Mouse (Mus musculus): ENCODE measurements around the gene Gpatch2. TPM values are rescaled to one million over a fixed set of nuclear protein-coding genes. Genes with fewer than 3 reads are reported as not detected.

Gene Gpatch2
- polyA plus RNA-seq, 1 experiment from 2014 or later = 23.2 TPM

- no peak overlapping the region for H3K4me2 ChIP-seq (replicated peaks; ENCODE audit: low read depth, low read length)
Measured at GRCm38 (mm10) chr1:187389476-187389875, 174.2 kb downstream of the Gpatch2 start.

DNA sequence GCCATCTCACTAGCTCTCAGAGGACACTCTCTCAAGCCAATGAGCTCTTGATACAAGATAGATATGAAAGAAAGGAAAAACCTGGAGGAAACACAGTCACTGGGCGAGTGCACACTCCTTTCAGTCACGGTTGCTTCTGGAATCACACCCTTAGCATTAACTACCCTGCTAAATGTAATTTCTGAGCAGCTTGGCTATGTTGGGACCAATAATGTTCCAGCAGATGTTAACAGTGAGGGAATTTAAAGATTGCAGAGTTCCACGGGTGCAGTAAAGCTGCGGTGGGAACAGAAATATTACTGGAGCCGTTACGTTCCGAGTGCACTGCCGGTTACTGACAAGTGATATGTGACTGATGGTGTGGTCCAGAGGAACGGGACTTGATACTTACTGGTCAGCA lies 185.5 kb downstream of the Gpatch2 start:
- no peaks in the 10 kb centered on the region for H3K36me3 ChIP-seq (ENCODE audit: control insufficient read depth, insufficient read depth, low read length)
- no peaks in the 10 kb centered on the region for H3K9me3 ChIP-seq (ENCODE audit: control insufficient read depth, low read length)
- H3K9ac ChIP-seq (ENCODE audit: low read depth, low read length) = no peak overlapping the region
- no peaks in the 10 kb centered on the region for H3K4me1 ChIP-seq (ENCODE audit: control insufficient read depth, insufficient read depth, low read length)
- ATAC-seq (ENCODE audit: low FRiP score, low TSS enrichment) = no peak
- H3K4me3 ChIP-seq (ENCODE audit: low read length) = no peak overlapping the region
- H3K4me2 ChIP-seq (replicated peaks; ENCODE audit: low read depth, low read length) = no peak overlapping the region; the same call in 1 of the 2 replicates
- no peak overlapping the region for H3K27ac ChIP-seq (ENCODE audit: low read depth, low read length)
- WGBS = 64% methylated on average over 9 of the region's 9 CpGs
- H3K27me3 ChIP-seq (ENCODE audit: control insufficient read depth, insufficient read depth, low read length) = no peaks in the 10 kb centered on the region

More at GRCm38 (mm10) chr1:187389476-187389875, 174.2 kb downstream of the Gpatch2 start:
- Histone ChIP-seq H3K27me3 (ENCODE audit: control insufficient read depth, insufficient read depth, low read length) (no peaks in the 10 kb centered on the region), H3K9ac (ENCODE audit: low read depth, low read length) (no peak overlapping the region), H3K9me3 (ENCODE audit: control insufficient read depth, low read length) (no peaks in the 10 kb centered on the region), H3K27ac (ENCODE audit: low read depth, low read length) (no peak overlapping the region), H3K4me1 (ENCODE audit: control insufficient read depth, insufficient read depth, low read length) (no peaks in the 10 kb centered on the region), H3K4me3 (ENCODE audit: low read length) (no peak overlapping the region), H3K36me3 (ENCODE audit: control insufficient read depth, insufficient read depth, low read length) (no peaks in the 10 kb centered on the region)
- 79% methylated on average over 4 of the region's 4 CpGs for WGBS
- ATAC-seq (ENCODE audit: low FRiP score, low TSS enrichment) = no peak

Other genes with a start within 250 kb of the Gpatch2 start
- gene D1Pas1, start 248.1 kb upstream of the Gpatch2 start, polyA plus RNA-seq (2014; fragmentation: Nextera tagmentation; extraction: Ambion mirVana) = not detected in 2 replicates
- gene Spata17, start within 50 bp of the Gpatch2 start, polyA plus RNA-seq (2014; fragmentation: Nextera tagmentation; extraction: Ambion mirVana) = 0.84 and 1.5 TPM in 2 replicates

Measured in kidney, embryonic 14.5 days (tissue).